Mouse (Mus musculus): Measurements from ENCODE around the gene Fitm2.

DNA sequence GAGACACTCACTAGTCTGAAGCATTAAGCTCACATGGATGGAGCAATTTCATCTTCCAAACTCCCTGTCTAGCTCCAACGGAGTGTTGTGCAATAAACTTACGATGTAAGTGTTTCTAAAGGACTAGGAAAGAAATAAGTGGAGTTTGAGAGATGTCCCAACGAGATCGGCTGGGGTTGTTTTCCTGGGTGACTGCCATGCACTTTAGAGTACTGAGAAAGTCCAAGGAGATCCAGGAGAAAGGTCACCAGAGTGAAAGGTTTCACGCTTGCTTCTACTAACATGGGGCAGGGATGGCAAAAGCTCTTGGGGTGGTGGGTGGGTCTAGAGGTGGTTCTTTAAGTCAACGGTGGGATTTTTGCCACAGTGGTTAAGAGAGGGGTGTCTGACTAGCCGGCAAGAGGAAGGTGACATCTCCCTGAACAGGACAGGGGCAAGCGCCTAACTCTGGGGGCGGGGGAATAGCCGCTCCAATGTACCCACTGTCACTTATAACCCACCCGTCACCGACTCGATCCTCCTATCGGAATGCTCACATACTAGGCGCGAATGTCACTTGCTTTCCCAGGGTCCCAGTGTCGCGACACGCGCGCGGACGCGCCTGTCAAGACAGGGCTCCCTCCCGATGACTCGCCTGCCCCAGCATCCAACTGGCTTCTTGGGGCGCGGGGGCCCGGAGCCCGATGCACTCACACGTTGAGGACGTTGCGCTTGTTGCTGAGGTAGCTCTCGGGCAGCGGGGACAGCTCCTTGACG lies 541 bp downstream of the Fitm2 start:
- TF ChIP-seq CTCF (IDR thresholded peaks at IDR 0.05; ENCODE audit: borderline replicate concordance, control insufficient read depth, extremely low read depth, insufficient read depth, low read length, poor library complexity): no peak
- TF ChIP-seq POLR2A (IDR thresholded peaks at IDR 0.05; ENCODE audit: control insufficient read depth, extremely low read depth, insufficient read depth, low read length, poor library complexity): no peak
